ENCODE assay signal across 19 mouse cellular contexts in the genomic region with DNA sequence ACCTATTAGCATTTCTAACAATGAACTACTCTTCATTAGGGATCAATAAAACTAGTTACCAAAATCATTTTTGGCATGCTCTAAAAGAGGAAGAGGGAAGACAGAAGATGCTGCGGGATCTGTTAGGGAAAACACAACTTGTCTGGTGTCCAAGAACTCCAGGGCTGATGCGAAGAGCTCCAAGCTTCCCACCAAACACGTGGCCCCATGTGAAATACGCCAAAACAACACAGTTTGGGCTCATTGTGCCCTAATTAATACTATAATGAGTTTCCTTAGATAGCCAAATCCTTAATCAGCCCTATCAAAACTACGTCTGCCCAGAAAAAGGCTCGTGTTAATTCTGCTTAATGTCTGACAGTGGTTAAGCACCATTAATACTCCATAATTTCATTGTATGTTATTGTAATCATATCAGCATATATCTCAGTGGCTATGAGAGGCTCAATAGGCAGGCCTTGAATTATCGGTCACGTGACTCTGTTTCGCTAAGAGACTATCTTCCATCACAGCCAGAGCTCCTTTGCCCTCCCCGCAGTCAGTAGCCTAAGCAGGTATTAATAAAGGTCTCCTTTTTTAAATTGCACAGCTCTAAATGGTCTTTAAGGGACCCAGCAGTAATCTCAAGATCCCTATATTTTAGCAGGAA.
DNase-seq lines count a peak whose midpoint lies in the region; ATAC-seq lines count a peak whose summit lies in the region.
"Had no signal": no experiment of that assay in that cellular context is flagged by ENCODE, and none has a peak within 500 bp of the region (broad histone marks: within the 10 kb centered on the region; RNA-seq: fewer than 3 reads in every experiment).

No protein-coding gene starts in this region.

- no peak for ATAC-seq in forebrain, embryonic 11.5 days (replicated peaks; ENCODE audit: low FRiP score)
- ATAC-seq in forebrain, embryonic 12.5 days (ENCODE audit: low FRiP score) = peak; percentile 55
- peak; percentile 77 for ATAC-seq in hindbrain, embryonic 14.5 days (ENCODE audit: low FRiP score)
- ATAC-seq in midbrain, embryonic 15.5 days (replicated peaks) = peak; percentile 72; the same call in 1 of the 2 replicates
- ATAC-seq: lung, postnatal 0 days had no signal

- 0 out of 2 replicates have a peak, but pooled peaks cover 3% of the 10 kb centered on the region for H3K4me1 ChIP-seq in forebrain, embryonic 11.5 days (replicated peaks; ENCODE audit: control insufficient read depth, insufficient read depth, low read length)
- H3K4me1 ChIP-seq in forebrain, embryonic 10.5 days = peaks cover 9% of the 10 kb centered on the region
- peaks cover 14% of the 10 kb centered on the region for H3K4me1 ChIP-seq in forebrain, embryonic 12.5 days
- H3K4me1 ChIP-seq in hindbrain, embryonic 14.5 days (replicated peaks; ENCODE audit: control insufficient read depth, insufficient read depth, low read length) = peaks cover 16% of the 10 kb centered on the region
- H3K4me1 ChIP-seq in midbrain, embryonic 15.5 days = peaks cover 12% of the 10 kb centered on the region
- H3K4me1 ChIP-seq: liver, embryonic 15.5 days had no signal

- H3K27me3 ChIP-seq in forebrain, embryonic 11.5 days (ENCODE audit: control insufficient read depth, insufficient read depth, low read length) = no peaks in the 10 kb centered on the region
- H3K27me3 ChIP-seq in forebrain, embryonic 10.5 days (ENCODE audit: poor library complexity, severe bottlenecking) = no peaks in the 10 kb centered on the region; the same call in 1 of the 2 replicates
- no peaks in the 10 kb centered on the region for H3K27me3 ChIP-seq in forebrain, embryonic 12.5 days
- H3K27me3 ChIP-seq in hindbrain, embryonic 14.5 days (ENCODE audit: control insufficient read depth, insufficient read depth, low read length) = no peaks in the 10 kb centered on the region
- H3K27me3 ChIP-seq in midbrain, embryonic 15.5 days (replicated peaks) = no peaks in the 10 kb centered on the region
- H3K27me3 ChIP-seq: liver, embryonic 15.5 days had no signal

- H3K4me3 ChIP-seq in forebrain, embryonic 11.5 days (ENCODE audit: low read depth, low read length) = no peak overlapping the region
- no peak overlapping the region for H3K4me3 ChIP-seq in forebrain, embryonic 10.5 days
- H3K4me3 ChIP-seq in forebrain, embryonic 12.5 days (replicated peaks) = no peak overlapping the region
- no peak overlapping the region for H3K4me3 ChIP-seq in hindbrain, embryonic 14.5 days (replicated peaks; ENCODE audit: low read length)
- H3K4me3 ChIP-seq in midbrain, embryonic 15.5 days = no peak overlapping the region
- H3K4me3 ChIP-seq: embryonic facial prominence, embryonic 10.5 days; liver, embryonic 15.5 days; myocyte had no signal

- H3K36me3 ChIP-seq in forebrain, embryonic 11.5 days (ENCODE audit: control insufficient read depth, insufficient read depth, low read length) = no peaks in the 10 kb centered on the region
- no peaks in the 10 kb centered on the region for H3K36me3 ChIP-seq in forebrain, embryonic 10.5 days (replicated peaks)
- no peaks in the 10 kb centered on the region for H3K36me3 ChIP-seq in forebrain, embryonic 12.5 days (replicated peaks)
- no peaks in the 10 kb centered on the region for H3K36me3 ChIP-seq in hindbrain, embryonic 14.5 days (replicated peaks; ENCODE audit: control insufficient read depth, insufficient read depth)
- H3K36me3 ChIP-seq in midbrain, embryonic 15.5 days (replicated peaks) = no peaks in the 10 kb centered on the region
- H3K36me3 ChIP-seq: embryonic facial prominence, embryonic 10.5 days; liver, embryonic 15.5 days had no signal

- no peak overlapping the region for H3K4me2 ChIP-seq in forebrain, embryonic 11.5 days (ENCODE audit: low read depth, low read length, severe bottlenecking)
- no peak overlapping the region for H3K4me2 ChIP-seq in forebrain, embryonic 12.5 days
- peak overlapping the region; percentile 30 for H3K4me2 ChIP-seq in hindbrain, embryonic 14.5 days (replicated peaks)
- peak overlapping the region; percentile 17; the same call in 1 of the 2 replicates for H3K4me2 ChIP-seq in midbrain, embryonic 15.5 days
- H3K4me2 ChIP-seq: liver, embryonic 15.5 days had no signal

- peak overlapping the region; percentile 6; the same call in 1 of the 2 replicates for H3K27ac ChIP-seq in forebrain, embryonic 11.5 days (ENCODE audit: low read depth, low read length)
- no peak overlapping the region for H3K27ac ChIP-seq in forebrain, embryonic 10.5 days
- H3K27ac ChIP-seq in forebrain, embryonic 12.5 days = 0 out of 2 replicates have a peak overlapping the region, but pooled peaks have one; percentile 19
- peak overlapping the region; percentile 65 for H3K27ac ChIP-seq in hindbrain, embryonic 14.5 days
- peak overlapping the region; percentile 55; the same call in 1 of the 2 replicates for H3K27ac ChIP-seq in midbrain, embryonic 15.5 days
- H3K27ac ChIP-seq: embryonic facial prominence, embryonic 10.5 days; kidney, postnatal 0 days; liver, embryonic 15.5 days had no signal

- H3K9ac ChIP-seq in forebrain, embryonic 11.5 days (ENCODE audit: low read length) = no peak overlapping the region
- no peak overlapping the region for H3K9ac ChIP-seq in forebrain, embryonic 12.5 days
- 0 out of 2 replicates have a peak overlapping the region, but pooled peaks have one; percentile 29 for H3K9ac ChIP-seq in hindbrain, embryonic 14.5 days
- H3K9ac ChIP-seq in midbrain, embryonic 15.5 days = no peak overlapping the region
- H3K9ac ChIP-seq: liver, embryonic 15.5 days had no signal

- no peak for DNase-seq in forebrain, embryonic 11.5 days (ENCODE audit: low spot score)
- DNase-seq in forebrain, embryonic 10.5 days (ENCODE audit: extremely low spot score, low spot score) = no peak
- DNase-seq in hindbrain, embryonic 14.5 days (ENCODE audit: low spot score) = peak; percentile 45
- DNase-seq in adrenal gland, postnatal 14 days = no peak
- DNase-seq in liver = no peak
- DNase-seq in urinary bladder, postnatal 10 days (ENCODE audit: low spot score) = no peak
- DNase-seq: adrenal gland, adult 2 months; cerebellum, adult 18-20 months; cerebellum, postnatal 36 days; gastrocnemius, postnatal 25 days; heart, postnatal 10 days; thymus, postnatal 36 days had no signal

- H3K9me3 ChIP-seq in forebrain, embryonic 11.5 days (ENCODE audit: control insufficient read depth, low read length) = no peaks in the 10 kb centered on the region
- no peaks in the 10 kb centered on the region for H3K9me3 ChIP-seq in forebrain, embryonic 10.5 days
- no peaks in the 10 kb centered on the region for H3K9me3 ChIP-seq in forebrain, embryonic 12.5 days
- no peaks in the 10 kb centered on the region for H3K9me3 ChIP-seq in hindbrain, embryonic 14.5 days (ENCODE audit: control insufficient read depth, low read length)
- no peaks in the 10 kb centered on the region for H3K9me3 ChIP-seq in midbrain, embryonic 15.5 days
- H3K9me3 ChIP-seq: embryonic facial prominence, embryonic 10.5 days; liver, embryonic 15.5 days had no signal

- WGBS in forebrain, embryonic 11.5 days = 72% methylated on average over 10 of the region's 10 CpGs
- 87% methylated on average over 10 of the region's 10 CpGs for WGBS in forebrain, embryonic 10.5 days
- 57% methylated on average over 10 of the region's 10 CpGs for WGBS in forebrain, embryonic 12.5 days
- 55% methylated on average over 10 of the region's 10 CpGs for WGBS in hindbrain, embryonic 14.5 days
- WGBS in midbrain, embryonic 15.5 days = 57% methylated on average over 10 of the region's 10 CpGs

Comparison
In these comparisons a context has a peak if more than half of its experiments do, and no peak if none do; other contexts are left out.
1. H3K4me2 ChIP-seq: peak in hindbrain, embryonic 14.5 days (single experiment) and midbrain, embryonic 15.5 days (single experiment); none in forebrain, embryonic 11.5 days (single experiment) and forebrain, embryonic 12.5 days (single experiment).